Mouse (Mus musculus) liver, embryonic 14.5 days (tissue): Measurements from ENCODE around the gene Spire2. TPM values are rescaled to one million over a fixed set of nuclear protein-coding genes. Genes with fewer than 3 reads are reported as not detected.
A peak's percentile ranks its signal among the peaks of the same experiment; 100 is the strongest.

Experiments
- ATAC-seq: fragments of 200-750 bp; cut with Nextera tagmentation; 2 replicates; pipeline ENCODE4 v1.8.0; 2017; ENCODE audit warnings: moderate number of reproducible peaks, mild to moderate bottlenecking, moderate library complexity; ENCODE audit not compliant: insufficient read depth
- DNase-seq, 3 experiments: peaks; one replicate each; pipeline ENCODE4 v3.0.0-alpha.2; 2012 to 2013; ENCODE audit warnings: low read depth in 3 of 3, low spot score in 3 of 3
- H3K27ac ChIP-seq: fragments of 300-500 bp; sonication (generic); 2 replicates; pipeline ENCODE4 v1.5.1; 2014; ENCODE audit warnings: moderate library complexity, mild to moderate bottlenecking, control low read depth, inconsistent platforms
- H3K27me3 ChIP-seq: fragments of 300-500 bp; sonication (generic); 2 replicates; pipeline ENCODE4 v1.6.1; 2014; ENCODE audit warnings: mild to moderate bottlenecking, low read length, moderate library complexity; ENCODE audit not compliant: control insufficient read depth, insufficient read depth
- H3K36me3 ChIP-seq: fragments of 300-500 bp; sonication (generic); replicated peaks from 2 replicates; pipeline ENCODE4 v1.6.1; 2014; ENCODE audit warnings: low read depth; ENCODE audit not compliant: control insufficient read depth, insufficient read depth
- H3K4me1 ChIP-seq, 2 experiments: fragments of 200-500 bp in 1 of 2; fragments of 300-500 bp in 1 of 2; sonication (generic) in 1 of 2; replicated peaks; 2 replicates each; pipeline ENCODE4 v1.6.1; 2012 to 2014; ENCODE audit warnings: antibody characterized with exemption in 1 of 2, inconsistent platforms in 1 of 2, low read length in 1 of 2; ENCODE audit not compliant: control insufficient read depth in 2 of 2, insufficient read depth in 2 of 2
- H3K4me2 ChIP-seq: fragments of 300-500 bp; sonication (generic); 2 replicates; pipeline ENCODE4 v1.6.1; 2014; ENCODE audit warnings: low read depth, mild to moderate bottlenecking, control low read depth, moderate library complexity
- H3K4me3 ChIP-seq, 2 experiments: fragments of 200-500 bp in 1 of 2; fragments of 300-500 bp in 1 of 2; sonication (generic) in 1 of 2; 2 replicates each; pipeline ENCODE4 v1.5.1; 2012 to 2014; ENCODE audit warnings: low read depth in 2 of 2, low read length in 2 of 2, mild to moderate bottlenecking in 2 of 2, control low read depth in 1 of 2, inconsistent platforms in 1 of 2, moderate library complexity in 1 of 2; ENCODE audit not compliant: insufficient read depth in 1 of 2
- H3K9ac ChIP-seq: fragments of 300-500 bp; sonication (generic); replicated peaks from 2 replicates; pipeline ENCODE4 v1.6.1; 2014; ENCODE audit warnings: mild to moderate bottlenecking, control low read depth, moderate library complexity
- H3K9me3 ChIP-seq: fragments of 300-500 bp; sonication (generic); 2 replicates; pipeline ENCODE4 v1.6.1; 2016; ENCODE audit warnings: low read length, mixed read lengths; ENCODE audit not compliant: control insufficient read depth
- CTCF ChIP-seq: IDR thresholded peaks from 2 replicates; pipeline ENCODE4 v1.5.1; 2016; ENCODE audit warnings: antibody characterized with exemption, low read depth, control low read depth
- EP300 ChIP-seq: IDR thresholded peaks from 2 replicates; pipeline ENCODE4 v1.6.1; 2016; ENCODE audit warnings: antibody characterized with exemption, low read depth
- WGBS: fragments of 180-500 bp; shearing (Covaris S2); extraction: QIAGEN DNeasy Blood & Tissue Kit; methylation state at CpG from one replicate; pipeline ENCODE4 v1.1.7; 2014; ENCODE audit not compliant: insufficient replicate concordance; 5-methylcytosine and 5-hydroxymethylcytosine counted together
- polyA plus RNA-seq, 2 experiments: library from polyadenylated mRNA; depleted of rRNA in 1 of 2; stranded (reverse) in 1 of 2; unstranded in 1 of 2; fragments of >200 nt; fragmentation: Nextera tagmentation in 1 of 2; extraction: Ambion mirVana in 1 of 2; gene quantifications; 2 replicates each; pipeline versions ENCODE4 v1.2.1 to v1.2.3; 2012 to 2014

Spire2 gene
- polyA plus RNA-seq, 2 experiments, result 2.2 to 3.0 TPM

GRCm38 (mm10) chr8:123333091-123333587 is 626 bp downstream of the Spire2 start:
- no peaks in the 10 kb centered on the region for H3K9me3 ChIP-seq

DNA sequence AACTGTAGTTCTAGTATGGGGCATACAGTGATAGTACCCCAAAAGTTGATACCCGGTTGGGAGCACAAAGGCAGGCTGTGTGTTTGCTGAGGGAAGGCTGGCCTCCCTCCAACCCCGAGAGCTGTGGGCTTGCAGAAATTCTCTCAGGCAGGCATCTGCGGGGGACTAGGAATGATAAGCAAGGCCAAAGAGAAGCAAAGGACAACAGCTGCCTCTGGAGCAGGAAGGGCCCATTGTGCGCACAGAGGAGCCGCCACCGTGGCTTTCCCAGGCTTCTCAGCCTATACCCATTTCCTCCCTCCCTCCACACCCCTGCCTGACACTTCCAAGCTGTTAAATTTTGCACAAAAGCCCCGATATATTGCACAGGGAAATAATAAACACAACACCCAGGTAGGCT is 1.4 kb downstream of the Spire2 start:
- TF ChIP-seq CTCF (no peak), EP300 (no peak)
- DNase-seq, result no peak
- no peak overlapping the region for H3K27ac ChIP-seq
- no peaks in the 10 kb centered on the region for H3K27me3 ChIP-seq
- peak overlapping the region in 1 of 2 experiments; percentile 16; a peak in 2 of 4 replicates for H3K4me3 ChIP-seq
- no peak for ATAC-seq
- no peaks in the 10 kb centered on the region for H3K9me3 ChIP-seq
- H3K4me1 ChIP-seq, result peaks cover 15 to 29% of the 10 kb centered on the region in 2 experiments; a peak in 3 of 4 replicates
- 12% methylated on average over 7 of the region's 7 CpGs for WGBS
- H3K4me2 ChIP-seq, result peak overlapping the region; percentile 76
- H3K36me3 ChIP-seq, result no peaks in the 10 kb centered on the region
- no peak overlapping the region for H3K9ac ChIP-seq

More at GRCm38 (mm10) chr8:123333091-123333587, 626 bp downstream of the Spire2 start:
- Histone ChIP-seq H3K4me1 (peaks cover 15 to 29% of the 10 kb centered on the region in 2 experiments; a peak in 3 of 4 replicates), H3K9ac (no peak overlapping the region; the same call in 1 of the 2 replicates), H3K4me3 (peak overlapping the region; percentile 51 to 70), H3K27me3 (no peaks in the 10 kb centered on the region), H3K4me2 (peak overlapping the region; percentile 76), H3K36me3 (no peaks in the 10 kb centered on the region), H3K27ac (no peak overlapping the region)
- 13% methylated on average over 17 of the region's 21 CpGs for WGBS
- ATAC-seq (no peak; the same call in 1 of the 2 replicates), DNase-seq (no peak)
- no peak for TF ChIP-seq EP300
- TF ChIP-seq CTCF, result no peak

DNA sequence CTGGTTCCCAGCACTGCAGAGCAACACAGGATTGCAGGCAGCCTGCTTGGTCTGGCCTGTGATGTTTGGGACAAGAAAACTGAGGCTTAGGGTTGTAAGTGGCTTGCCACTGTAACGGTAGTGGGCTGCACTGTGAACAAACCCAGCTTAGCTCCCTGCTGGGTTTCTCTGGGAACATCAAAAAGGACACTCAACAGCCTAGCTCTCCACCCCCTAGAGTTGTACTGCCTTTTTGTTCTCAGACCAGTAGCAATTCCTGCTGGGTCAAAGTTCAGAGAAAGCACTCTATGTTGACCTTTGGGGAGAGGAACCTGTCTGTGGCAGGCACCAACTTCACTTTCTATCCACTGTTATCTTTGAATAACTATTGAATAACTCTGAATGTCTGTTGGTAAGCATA is 2.0 kb downstream of the Spire2 start:
- Histone ChIP-seq H3K27me3 (no peaks in the 10 kb centered on the region), H3K27ac (no peak overlapping the region), H3K36me3 (no peaks in the 10 kb centered on the region), H3K9ac (no peak overlapping the region), H3K4me2 (peak overlapping the region; percentile 76), H3K4me1 (peaks cover 12 to 24% of the 10 kb centered on the region in 2 experiments; a peak in 3 of 4 replicates), H3K9me3 (no peaks in the 10 kb centered on the region), H3K4me3 (no peak overlapping the region; a peak in 1 of 4 replicates)
- no peak for DNase-seq
- 28% methylated on average over 1 of the region's 1 CpGs for WGBS
- ATAC-seq, result no peak
- TF ChIP-seq EP300 (no peak), CTCF (no peak)

DNA sequence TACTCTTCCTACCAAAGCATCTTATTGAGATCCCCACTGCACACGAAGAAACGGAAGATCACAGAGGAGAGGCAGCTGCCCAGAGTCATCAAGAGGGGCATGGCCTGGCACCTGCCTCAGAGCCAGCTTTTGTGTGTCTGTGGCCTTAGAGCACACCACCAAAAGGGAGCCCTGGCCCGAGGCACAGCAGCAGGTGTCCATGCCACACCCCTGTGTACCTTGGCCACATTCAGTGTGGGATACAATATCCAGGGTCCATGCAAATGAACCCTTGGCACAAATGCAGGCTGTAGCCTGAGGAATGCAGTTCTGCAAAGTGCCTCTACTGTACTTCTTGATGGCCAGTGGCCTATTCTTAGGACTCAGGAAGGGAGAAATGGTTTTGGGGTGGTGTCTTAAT is 5.0 kb downstream of the Spire2 start:
- H3K9me3 ChIP-seq, result no peaks in the 10 kb centered on the region
- H3K27me3 ChIP-seq, result no peaks in the 10 kb centered on the region
- ATAC-seq, result no peak
- no peaks in the 10 kb centered on the region for H3K36me3 ChIP-seq
- H3K27ac ChIP-seq, result no peak overlapping the region
- no peak overlapping the region for H3K4me2 ChIP-seq
- WGBS, result 68% methylated on average over 3 of the region's 3 CpGs
- no peak overlapping the region for H3K9ac ChIP-seq
- H3K4me3 ChIP-seq, result no peak overlapping the region
- no peak for TF ChIP-seq CTCF
- no peak for DNase-seq
- H3K4me1 ChIP-seq, result peaks cover 7 to 8% of the 10 kb centered on the region in 2 experiments; a peak in 2 of 4 replicates

DNA sequence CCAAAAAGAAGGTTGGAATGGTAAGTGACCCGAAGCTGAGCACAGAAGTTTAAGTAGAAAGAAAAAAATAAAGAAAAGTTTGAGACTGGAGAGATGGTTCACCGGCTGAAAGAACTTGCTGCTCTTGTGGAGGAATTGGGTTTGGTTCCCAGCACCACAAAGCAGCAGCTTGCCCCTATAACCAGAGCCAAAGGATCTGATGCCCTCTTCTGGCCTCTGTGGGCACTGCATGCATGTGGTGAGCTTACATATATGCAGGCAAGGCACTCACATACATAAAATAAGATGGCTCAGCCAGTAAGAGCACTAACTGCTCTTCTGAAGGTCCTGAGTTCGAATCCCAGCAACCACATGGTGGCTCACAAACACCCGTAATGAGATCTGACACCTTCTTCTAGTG is 7.6 kb downstream of the Spire2 start:
- 81% methylated on average over 4 of the region's 4 CpGs for WGBS
- H3K27me3 ChIP-seq, result no peaks in the 10 kb centered on the region

More for the DNA sequence above, 7.6 kb downstream of the Spire2 start:
- no peaks in the 10 kb centered on the region for H3K36me3 ChIP-seq
- no peaks in the 10 kb centered on the region for H3K9me3 ChIP-seq
- H3K4me1 ChIP-seq, result peaks cover 0 to 6% of the 10 kb centered on the region in 2 experiments; a peak in 2 of 4 replicates
- no peak overlapping the region for H3K9ac ChIP-seq
- H3K27ac ChIP-seq, result no peak overlapping the region
- ATAC-seq (no peak), DNase-seq (no peak)
- TF ChIP-seq CTCF (peak; percentile 68), EP300 (no peak)
- no peak overlapping the region for H3K4me3 ChIP-seq
- no peak overlapping the region for H3K4me2 ChIP-seq
